Mouse (Mus musculus) brown adipose tissue, adult 24 weeks (tissue): ENCODE results near the gene Lrrtm4. TPM values are rescaled to one million over a fixed set of nuclear protein-coding genes. Genes with fewer than 3 reads are reported as not detected.

ENCODE experiments used
- H3K27ac ChIP-seq: fragments of 200-500 bp; replicated peaks from 2 replicates; pipeline ENCODE4 v1.5.1; 2012; ENCODE audit warnings: low read depth, mild to moderate bottlenecking, low read length
- H3K4me1 ChIP-seq: fragments of 200-500 bp; 2 replicates; pipeline ENCODE4 v1.6.1; 2012; ENCODE audit warnings: low read length, mixed read lengths; ENCODE audit not compliant: control insufficient read depth, insufficient read depth, insufficient read length
- H3K4me3 ChIP-seq: fragments of 200-500 bp; 2 replicates; pipeline ENCODE4 v1.5.1; 2012; ENCODE audit warnings: low read depth, mild to moderate bottlenecking, low read length, moderate library complexity; ENCODE audit not compliant: insufficient read depth
- polyA plus RNA-seq: library from polyadenylated mRNA; stranded (reverse); fragments of >200 nt; gene quantifications from 2 replicates; pipeline ENCODE4 v1.2.4, GENCODE M21; 2012; ENCODE audit not compliant: missing spikeins, insufficient read depth, insufficient read length

Lrrtm4 gene
- polyA plus RNA-seq, 1 experiment = not detected

GRCm38 (mm10) chr6:80733416-80733815 lies 714.7 kb downstream of the Lrrtm4 start:
- Histone ChIP-seq H3K4me1 (no peaks in the 10 kb centered on the region), H3K4me3 (no peak overlapping the region), H3K27ac (no peak overlapping the region)

GRCm38 (mm10) chr6:80750769-80751168 lies 732.1 kb downstream of the Lrrtm4 start:
- Histone ChIP-seq H3K4me3 (no peak overlapping the region), H3K27ac (no peak overlapping the region), H3K4me1 (no peaks in the 10 kb centered on the region)

- Histone ChIP-seq H3K4me3 (no peak overlapping the region), H3K27ac (no peak overlapping the region), H3K4me1 (no peaks in the 10 kb centered on the region)
Measured at GRCm38 (mm10) chr6:80760641-80761204, 742.0 kb downstream of the Lrrtm4 start.

- no peaks in the 10 kb centered on the region for H3K4me1 ChIP-seq
- H3K4me3 ChIP-seq = no peak overlapping the region
Measured at GRCm38 (mm10) chr6:80786282-80786681, 767.6 kb downstream of the Lrrtm4 start.

GRCm38 (mm10) chr6:80823753-80824152 lies 805.1 kb downstream of the Lrrtm4 start:
- no peak overlapping the region for H3K27ac ChIP-seq
- no peaks in the 10 kb centered on the region for H3K4me1 ChIP-seq
- H3K4me3 ChIP-seq = no peak overlapping the region

More at GRCm38 (mm10) chr6:80786282-80786681, 767.6 kb downstream of the Lrrtm4 start:
- no peak overlapping the region for H3K27ac ChIP-seq

GRCm38 (mm10) chr6:80839784-80840183 lies 821.1 kb downstream of the Lrrtm4 start:
- H3K4me1 ChIP-seq = no peaks in the 10 kb centered on the region
- H3K4me3 ChIP-seq = no peak overlapping the region
- H3K27ac ChIP-seq = no peak overlapping the region

GRCm38 (mm10) chr6:80845294-80845693 lies 826.6 kb downstream of the Lrrtm4 start:
- no peaks in the 10 kb centered on the region for H3K4me1 ChIP-seq
- no peak overlapping the region for H3K4me3 ChIP-seq
- no peak overlapping the region for H3K27ac ChIP-seq

- no peaks in the 10 kb centered on the region for H3K4me1 ChIP-seq
- no peak overlapping the region for H3K27ac ChIP-seq
- no peak overlapping the region for H3K4me3 ChIP-seq
Measured at GRCm38 (mm10) chr6:80856910-80857543, 838.4 kb downstream of the Lrrtm4 start.

Other genes starting within 250 kb of the Lrrtm4 start
- gene Gm20594, start 201.0 kb upstream of the Lrrtm4 start, polyA plus RNA-seq = 15.7 and 19.5 TPM in 2 replicates